Mouse (Mus musculus): ENCODE measurements around the gene Myo18a. TPM values are rescaled to one million over a fixed set of nuclear protein-coding genes. Genes with fewer than 3 reads are reported as not detected.
A peak's percentile ranks its signal among the peaks of the same experiment; 100 is the strongest.

The Myo18a gene
- polyA plus RNA-seq, 1 experiment from 2014 or later = 17.3 TPM

- Histone ChIP-seq H3K27me3 (no peaks in the 10 kb centered on the region), H3K9ac (no peak overlapping the region), H3K4me2 (no peak overlapping the region), H3K36me3 (peaks cover 88% of the 10 kb centered on the region), H3K9me3 (replicated peaks) (no peaks in the 10 kb centered on the region), H3K27ac (no peak overlapping the region), H3K4me1 (replicated peaks) (no peaks in the 10 kb centered on the region), H3K4me3 (replicated peaks) (no peak overlapping the region)
- DNase-seq = no peak
- 84% methylated on average over 17 of the region's 17 CpGs for WGBS (ENCODE audit: insufficient replicate concordance)
- ATAC-seq (ENCODE audit: low read depth) = no peak
Observed at GRCm38 (mm10) chr11:77852941-77853668, 90.1 kb downstream of the Myo18a start.

DNA sequence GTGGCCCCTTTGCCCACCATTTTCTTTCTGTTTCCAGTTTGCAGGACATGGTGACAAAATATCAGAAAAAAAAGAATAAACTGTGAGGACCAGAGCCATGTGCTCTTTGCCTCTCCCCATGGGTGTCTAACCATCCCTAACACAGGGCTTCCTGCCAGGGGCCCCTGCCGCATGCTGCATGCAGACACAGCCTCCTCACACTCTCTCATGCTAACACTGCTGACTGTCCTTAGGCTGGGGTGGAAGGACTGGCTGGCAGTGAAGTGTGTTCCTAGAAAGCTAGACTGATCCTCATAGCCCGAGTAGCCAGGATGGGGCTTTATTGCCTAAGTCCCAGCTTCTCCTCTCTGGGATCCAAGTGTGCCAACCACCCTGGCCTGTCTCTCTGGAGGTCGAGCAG lies 91.6 kb downstream of the Myo18a start:
- H3K4me3 ChIP-seq (replicated peaks) = no peak overlapping the region
- WGBS (ENCODE audit: insufficient replicate concordance) = 78% methylated on average over 3 of the region's 3 CpGs
- no peak overlapping the region for H3K27ac ChIP-seq
- ATAC-seq (ENCODE audit: low read depth) (no peak), DNase-seq (no peak)
- no peaks in the 10 kb centered on the region for H3K27me3 ChIP-seq
- no peak overlapping the region for H3K9ac ChIP-seq
- peaks cover 89% of the 10 kb centered on the region for H3K36me3 ChIP-seq
- H3K9me3 ChIP-seq (replicated peaks) = no peaks in the 10 kb centered on the region
- no peaks in the 10 kb centered on the region for H3K4me1 ChIP-seq (replicated peaks)
- H3K4me2 ChIP-seq = no peak overlapping the region

- no peaks in the 10 kb centered on the region for H3K27me3 ChIP-seq
- H3K4me2 ChIP-seq = no peak overlapping the region
- 80% methylated on average over 15 of the region's 15 CpGs for WGBS (ENCODE audit: insufficient replicate concordance)
- H3K4me1 ChIP-seq (replicated peaks) = no peaks in the 10 kb centered on the region
- DNase-seq = no peak
- H3K4me3 ChIP-seq (replicated peaks) = no peak overlapping the region
- H3K27ac ChIP-seq = no peak overlapping the region
- peaks cover 91% of the 10 kb centered on the region for H3K36me3 ChIP-seq
- ATAC-seq (ENCODE audit: low read depth) = no peak
- no peaks in the 10 kb centered on the region for H3K9me3 ChIP-seq (replicated peaks)
- no peak overlapping the region for H3K9ac ChIP-seq
Observed at GRCm38 (mm10) chr11:77855396-77855795, 92.3 kb downstream of the Myo18a start.

GRCm38 (mm10) chr11:77857089-77857488 lies 94.0 kb downstream of the Myo18a start:
- 82% methylated on average over 6 of the region's 6 CpGs for WGBS (ENCODE audit: insufficient replicate concordance)

GRCm38 (mm10) chr11:77858589-77858988 lies 95.5 kb downstream of the Myo18a start:
- Histone ChIP-seq H3K4me3 (replicated peaks) (no peak overlapping the region), H3K36me3 (peaks cover 74% of the 10 kb centered on the region), H3K9me3 (replicated peaks) (no peaks in the 10 kb centered on the region), H3K9ac (no peak overlapping the region), H3K27ac (no peak overlapping the region), H3K4me2 (no peak overlapping the region), H3K4me1 (replicated peaks) (no peaks in the 10 kb centered on the region), H3K27me3 (no peaks in the 10 kb centered on the region)
- ATAC-seq (ENCODE audit: low read depth) (no peak), DNase-seq (no peak)
- 73% methylated on average over 9 of the region's 9 CpGs for WGBS (ENCODE audit: insufficient replicate concordance)

More at GRCm38 (mm10) chr11:77857089-77857488, 94.0 kb downstream of the Myo18a start:
- no peaks in the 10 kb centered on the region for H3K4me1 ChIP-seq (replicated peaks)
- ATAC-seq (ENCODE audit: low read depth) = no peak
- no peak overlapping the region for H3K27ac ChIP-seq
- no peak overlapping the region for H3K4me2 ChIP-seq
- H3K4me3 ChIP-seq (replicated peaks) = no peak overlapping the region
- DNase-seq = no peak
- no peaks in the 10 kb centered on the region for H3K27me3 ChIP-seq
- H3K9ac ChIP-seq = no peak overlapping the region
- H3K9me3 ChIP-seq (replicated peaks) = no peaks in the 10 kb centered on the region
- peaks cover 87% of the 10 kb centered on the region for H3K36me3 ChIP-seq

DNA sequence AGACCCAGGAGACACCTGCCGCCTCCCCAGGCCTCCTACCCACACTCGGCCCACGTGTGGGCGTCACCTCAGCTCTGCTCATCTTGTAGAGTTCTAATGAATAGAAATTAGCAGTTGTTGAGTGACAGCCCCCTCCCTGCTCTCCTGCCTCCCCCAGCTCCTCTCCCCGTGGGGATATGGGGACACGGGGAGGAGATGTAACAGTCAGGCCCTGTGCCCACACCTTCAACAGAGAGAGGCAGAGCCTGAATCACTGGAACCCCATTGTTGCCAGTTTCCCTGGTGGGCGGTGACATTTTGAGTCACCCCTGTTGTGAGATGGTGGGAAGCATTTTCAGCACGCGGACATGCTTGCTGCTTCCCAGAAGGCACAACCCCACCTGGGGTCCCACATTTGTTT lies 97.9 kb downstream of the Myo18a start:
- ATAC-seq (ENCODE audit: low read depth) = no peak
- H3K36me3 ChIP-seq = peaks cover 67% of the 10 kb centered on the region
- WGBS (ENCODE audit: insufficient replicate concordance) = 84% methylated on average over 9 of the region's 9 CpGs
- no peaks in the 10 kb centered on the region for H3K9me3 ChIP-seq (replicated peaks)
- H3K4me1 ChIP-seq (replicated peaks) = no peaks in the 10 kb centered on the region
- no peak overlapping the region for H3K4me2 ChIP-seq
- no peak for DNase-seq
- H3K9ac ChIP-seq = no peak overlapping the region
- no peak overlapping the region for H3K4me3 ChIP-seq (replicated peaks)
- H3K27ac ChIP-seq = no peak overlapping the region
- no peaks in the 10 kb centered on the region for H3K27me3 ChIP-seq

GRCm38 (mm10) chr11:77862887-77863286 lies 99.8 kb downstream of the Myo18a start:
- no peak overlapping the region for H3K9ac ChIP-seq
- peaks cover 53% of the 10 kb centered on the region for H3K36me3 ChIP-seq
- WGBS (ENCODE audit: insufficient replicate concordance) = 80% methylated on average over 7 of the region's 7 CpGs
- no peaks in the 10 kb centered on the region for H3K27me3 ChIP-seq
- no peak for DNase-seq
- no peak overlapping the region for H3K27ac ChIP-seq
- H3K9me3 ChIP-seq (replicated peaks) = no peaks in the 10 kb centered on the region
- ATAC-seq (ENCODE audit: low read depth) = no peak
- no peaks in the 10 kb centered on the region for H3K4me1 ChIP-seq (replicated peaks)
- H3K4me2 ChIP-seq = no peak overlapping the region
- H3K4me3 ChIP-seq (replicated peaks) = no peak overlapping the region

DNA sequence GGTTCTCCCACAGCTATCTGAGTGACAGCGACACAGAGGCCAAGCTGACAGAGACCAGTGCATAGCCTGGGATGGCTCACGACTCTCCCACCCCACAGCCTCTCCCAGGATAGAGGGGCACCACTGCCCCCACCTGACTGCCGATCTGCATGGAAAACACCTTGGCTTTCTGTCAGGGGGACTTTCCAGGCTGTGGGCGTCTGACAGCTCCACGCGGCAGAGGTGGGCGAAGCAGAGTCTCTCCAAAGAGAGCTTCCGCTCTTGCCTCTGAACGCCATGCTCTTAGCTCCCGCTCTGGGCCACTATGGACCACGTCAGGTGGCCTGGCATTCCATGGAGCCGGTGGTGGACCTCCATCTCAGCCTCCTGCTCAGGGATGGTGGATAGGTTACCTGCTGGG lies 101.7 kb downstream of the Myo18a start:
- Histone ChIP-seq H3K9me3 (replicated peaks) (no peaks in the 10 kb centered on the region), H3K4me1 (replicated peaks) (no peaks in the 10 kb centered on the region), H3K4me3 (replicated peaks) (no peak overlapping the region), H3K9ac (no peak overlapping the region), H3K27ac (no peak overlapping the region), H3K4me2 (no peak overlapping the region), H3K27me3 (peaks cover 9% of the 10 kb centered on the region; the same call in 1 of the 2 replicates), H3K36me3 (peaks cover 35% of the 10 kb centered on the region)
- DNase-seq (no peak), ATAC-seq (ENCODE audit: low read depth) (no peak)
- 81% methylated on average over 12 of the region's 12 CpGs for WGBS (ENCODE audit: insufficient replicate concordance)

DNA sequence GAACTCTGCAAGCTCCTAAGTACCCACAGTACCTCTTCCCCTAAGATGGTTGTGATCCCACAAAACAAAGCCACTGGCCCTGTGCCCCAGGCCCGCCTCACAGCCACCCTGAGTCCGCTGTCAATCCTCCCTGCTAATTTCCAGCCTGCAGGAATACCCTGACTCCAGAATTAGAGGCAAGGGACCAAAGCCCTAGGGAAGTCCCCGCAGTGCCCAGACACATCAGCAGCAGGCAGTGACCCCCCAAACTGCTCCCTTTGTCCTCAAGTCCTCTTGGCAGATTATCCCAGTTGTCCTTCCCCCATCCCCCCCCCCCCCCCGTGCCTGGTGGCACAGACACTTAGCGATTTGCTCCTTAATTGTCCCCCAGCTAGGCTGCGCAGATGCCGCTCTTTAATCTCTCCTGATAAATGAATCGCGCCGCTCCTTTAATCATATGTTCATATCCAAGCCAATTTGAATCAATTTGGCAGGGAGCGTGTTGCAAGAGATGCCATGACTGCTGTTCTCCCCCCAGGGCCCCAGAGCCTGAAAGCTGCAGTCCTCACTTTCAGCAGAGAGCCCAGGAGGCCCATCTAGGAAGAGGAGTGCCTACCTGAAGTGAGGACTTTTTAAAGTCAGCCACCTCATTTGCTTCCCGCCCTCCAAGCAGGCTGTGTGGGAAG lies 104.5 kb downstream of the Myo18a start:
- DNase-seq = no peak
- no peak overlapping the region for H3K4me2 ChIP-seq
- H3K4me3 ChIP-seq (replicated peaks) = no peak overlapping the region
- ATAC-seq (ENCODE audit: low read depth) = no peak
- H3K4me1 ChIP-seq (replicated peaks) = peaks cover 6% of the 10 kb centered on the region
- WGBS (ENCODE audit: insufficient replicate concordance) = 46% methylated on average over 12 of the region's 12 CpGs
- H3K27me3 ChIP-seq = peaks cover 23% of the 10 kb centered on the region
- H3K9me3 ChIP-seq (replicated peaks) = no peaks in the 10 kb centered on the region
- H3K36me3 ChIP-seq = peaks cover 16% of the 10 kb centered on the region
- no peak overlapping the region for H3K27ac ChIP-seq
- no peak overlapping the region for H3K9ac ChIP-seq

GRCm38 (mm10) chr11:77871436-77871835 lies 108.4 kb downstream of the Myo18a start:
- H3K36me3 ChIP-seq = no peaks in the 10 kb centered on the region
- 29% methylated on average over 4 of the region's 4 CpGs for WGBS (ENCODE audit: insufficient replicate concordance)
- H3K9me3 ChIP-seq (replicated peaks) = no peaks in the 10 kb centered on the region
- H3K4me3 ChIP-seq (replicated peaks) = no peak overlapping the region
- H3K27me3 ChIP-seq = peaks cover 35% of the 10 kb centered on the region
- DNase-seq (no peak), ATAC-seq (ENCODE audit: low read depth) (no peak)
- no peak overlapping the region for H3K4me2 ChIP-seq
- H3K27ac ChIP-seq = no peak overlapping the region
- peaks cover 20% of the 10 kb centered on the region for H3K4me1 ChIP-seq (replicated peaks)
- no peak overlapping the region for H3K9ac ChIP-seq

DNA sequence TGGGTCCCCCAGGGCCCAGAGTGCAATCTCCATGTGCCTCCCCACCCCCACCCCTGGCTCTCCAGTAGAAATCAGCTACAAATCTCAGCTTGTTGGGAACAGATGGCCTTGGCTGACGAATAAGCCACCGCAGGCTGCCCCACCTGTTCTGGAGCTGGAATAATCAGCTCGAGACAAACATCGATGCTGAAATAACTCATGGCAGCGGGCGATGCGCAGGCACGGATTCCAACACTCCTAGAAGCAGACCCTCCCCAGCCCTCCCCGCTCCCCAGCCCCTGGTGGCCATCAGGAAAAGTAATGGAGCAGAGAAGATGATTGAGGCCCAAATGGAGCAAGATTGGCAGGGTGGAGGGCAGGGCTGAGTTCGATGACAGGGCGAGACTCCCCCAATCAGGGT lies 109.2 kb downstream of the Myo18a start:
- no peak overlapping the region for H3K9ac ChIP-seq

DNA sequence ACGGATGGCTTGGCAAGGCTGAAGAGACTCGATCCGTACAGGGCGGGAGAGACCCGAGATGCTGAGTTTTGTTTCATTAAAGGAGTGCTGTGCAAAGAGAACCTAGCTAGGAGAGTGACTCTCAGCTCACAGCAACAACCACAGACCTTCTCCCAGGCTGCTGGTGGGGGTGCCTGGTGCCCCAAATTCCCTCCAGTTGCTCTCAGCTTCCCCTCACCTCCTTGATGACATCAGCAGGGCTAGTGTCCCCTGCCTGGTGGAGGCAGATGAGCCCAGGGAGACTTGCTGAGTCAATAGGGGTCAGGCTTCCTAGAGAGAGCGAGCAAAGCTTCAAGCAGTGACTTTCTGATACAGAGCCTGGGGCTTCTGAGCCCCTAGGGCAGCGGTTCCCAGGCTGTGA lies 109.6 kb downstream of the Myo18a start:
- no peaks in the 10 kb centered on the region for H3K36me3 ChIP-seq
- DNase-seq (no peak), ATAC-seq (ENCODE audit: low read depth) (no peak)
- peaks cover 38% of the 10 kb centered on the region for H3K27me3 ChIP-seq
- H3K9ac ChIP-seq = no peak overlapping the region
- 0 out of 2 replicates have a peak overlapping the region, but pooled peaks have one; percentile 8 for H3K4me2 ChIP-seq
- 8% methylated on average over 7 of the region's 7 CpGs for WGBS (ENCODE audit: insufficient replicate concordance)
- peaks cover 22% of the 10 kb centered on the region for H3K4me1 ChIP-seq (replicated peaks)
- H3K4me3 ChIP-seq (replicated peaks) = no peak overlapping the region
- no peaks in the 10 kb centered on the region for H3K9me3 ChIP-seq (replicated peaks)
- no peak overlapping the region for H3K27ac ChIP-seq

More for the DNA sequence above, 109.2 kb downstream of the Myo18a start:
- Histone ChIP-seq H3K36me3 (no peaks in the 10 kb centered on the region), H3K9me3 (replicated peaks) (no peaks in the 10 kb centered on the region), H3K4me2 (0 out of 2 replicates have a peak overlapping the region, but pooled peaks have one; percentile 8), H3K27ac (no peak overlapping the region), H3K4me3 (replicated peaks) (no peak overlapping the region), H3K4me1 (replicated peaks) (peaks cover 22% of the 10 kb centered on the region), H3K27me3 (peaks cover 35% of the 10 kb centered on the region)
- no peak for DNase-seq
- 3% methylated on average over 11 of the region's 11 CpGs for WGBS (ENCODE audit: insufficient replicate concordance)
- no peak for ATAC-seq (ENCODE audit: low read depth)

Data from liver, embryonic 13.5 days (tissue).